Mouse (Mus musculus): Measurements from ENCODE around the gene Tbata.

DNA sequence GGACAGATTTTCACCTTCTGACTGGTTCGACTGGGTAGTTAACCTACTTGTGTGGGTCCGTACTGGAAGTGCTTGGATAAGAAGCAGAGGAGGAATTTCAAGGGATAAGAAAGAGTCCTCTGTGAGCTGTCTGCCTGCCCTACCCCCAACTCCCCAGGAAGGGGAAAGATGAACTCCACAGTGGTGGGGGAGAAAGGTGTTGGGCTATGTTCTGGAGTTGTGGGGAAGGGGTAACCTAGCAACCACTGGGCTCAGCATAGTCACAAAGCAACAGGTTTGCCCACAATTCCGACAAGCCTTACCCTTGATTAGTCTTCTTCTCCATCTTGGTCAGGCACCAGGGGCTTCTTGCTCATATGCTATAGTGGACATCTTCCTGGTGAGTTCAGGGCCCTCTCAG is at the start of gene Tbata:
- no peak for TF ChIP-seq CTCF (IDR thresholded peaks at IDR 0.05; ENCODE audit: borderline replicate concordance, control insufficient read depth, extremely low read depth, insufficient read depth, low read length, poor library complexity)
- TF ChIP-seq POLR2A (IDR thresholded peaks at IDR 0.05; ENCODE audit: control insufficient read depth, extremely low read depth, insufficient read depth, low read length, poor library complexity), result no peak

All from thymus, adult 2 months (tissue).